Mouse (Mus musculus): ENCODE data around the gene Gm21704. TPM values are rescaled to one million over a fixed set of nuclear protein-coding genes. Genes with fewer than 3 reads are reported as not detected.

The Gm21704 gene
- polyA plus RNA-seq (2014; fragmentation: Illumina TruSeq; extraction: RNeasy Lipid Tissue Mini Kit (QIAGEN cat#74804); ENCODE audit: low read depth, low replicate concordance) = not detected

DNA sequence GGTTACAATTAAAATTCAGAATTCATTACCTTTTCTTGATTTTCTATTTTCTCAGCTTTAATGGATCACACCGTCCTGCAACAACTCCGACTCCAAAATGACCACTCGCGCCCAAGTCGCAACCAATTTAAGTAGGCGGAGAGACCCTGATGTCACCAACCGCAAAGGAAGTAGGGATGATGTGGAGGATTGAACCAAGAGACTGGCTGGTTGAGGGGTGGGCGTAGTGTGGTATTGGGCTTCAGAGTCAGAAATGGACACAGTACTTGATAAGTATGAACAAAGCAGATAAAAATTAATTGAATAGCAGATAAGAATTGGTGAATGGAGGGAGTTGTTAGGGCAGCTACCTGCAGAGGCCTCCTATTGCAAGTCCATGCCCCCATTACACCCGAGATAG is at the start of gene Gm21704, which contains the start of gene Gm21708:
Gm21704 (minus strand) TSS at position 101 of the 400 bp plus-strand sequence.
Gm21708 (minus strand) TSS at position 101 of the 400 bp plus-strand sequence.

DNA sequence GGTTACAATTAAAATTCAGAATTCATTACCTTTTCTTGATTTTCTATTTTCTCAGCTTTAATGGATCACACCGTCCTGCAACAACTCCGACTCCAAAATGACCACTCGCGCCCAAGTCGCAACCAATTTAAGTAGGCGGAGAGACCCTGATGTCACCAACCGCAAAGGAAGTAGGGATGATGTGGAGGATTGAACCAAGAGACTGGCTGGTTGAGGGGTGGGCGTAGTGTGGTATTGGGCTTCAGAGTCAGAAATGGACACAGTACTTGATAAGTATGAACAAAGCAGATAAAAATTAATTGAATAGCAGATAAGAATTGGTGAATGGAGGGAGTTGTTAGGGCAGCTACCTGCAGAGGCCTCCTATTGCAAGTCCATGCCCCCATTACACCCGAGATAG is 64.7 kb downstream of the Gm21704 start, which contains the start of gene Gm21693:
Gm21693 (minus strand) TSS at position 101 of the 400 bp plus-strand sequence.

Other genes starting within 250 kb of the Gm21704 start
- gene Gm21677, start 103.7 kb downstream of the Gm21704 start, polyA plus RNA-seq (2014; fragmentation: Illumina TruSeq; extraction: RNeasy Lipid Tissue Mini Kit (QIAGEN cat#74804); ENCODE audit: low read depth, low replicate concordance) = not detected
- not detected for gene Gm21693, start 64.8 kb downstream of the Gm21704 start, polyA plus RNA-seq (2014; fragmentation: Illumina TruSeq; extraction: RNeasy Lipid Tissue Mini Kit (QIAGEN cat#74804); ENCODE audit: low read depth, low replicate concordance)
- 0.20 TPM for gene Gm21708, start within 50 bp of the Gm21704 start, polyA plus RNA-seq (2014; fragmentation: Illumina TruSeq; extraction: RNeasy Lipid Tissue Mini Kit (QIAGEN cat#74804); ENCODE audit: low read depth, low replicate concordance)